Mouse (Mus musculus): ENCODE data around the gene Gpc6. TPM values are rescaled to one million over a fixed set of nuclear protein-coding genes. Genes with fewer than 3 reads are reported as not detected.

Gpc6 gene
- total RNA-seq (2012; rRNA removed): not detected in 2 replicates
- total RNA-seq (2014; rRNA removed): not detected in 2 replicates
- not detected in 2 replicates for polyA plus RNA-seq (2012; ENCODE audit: insufficient read length, low read depth)

DNA sequence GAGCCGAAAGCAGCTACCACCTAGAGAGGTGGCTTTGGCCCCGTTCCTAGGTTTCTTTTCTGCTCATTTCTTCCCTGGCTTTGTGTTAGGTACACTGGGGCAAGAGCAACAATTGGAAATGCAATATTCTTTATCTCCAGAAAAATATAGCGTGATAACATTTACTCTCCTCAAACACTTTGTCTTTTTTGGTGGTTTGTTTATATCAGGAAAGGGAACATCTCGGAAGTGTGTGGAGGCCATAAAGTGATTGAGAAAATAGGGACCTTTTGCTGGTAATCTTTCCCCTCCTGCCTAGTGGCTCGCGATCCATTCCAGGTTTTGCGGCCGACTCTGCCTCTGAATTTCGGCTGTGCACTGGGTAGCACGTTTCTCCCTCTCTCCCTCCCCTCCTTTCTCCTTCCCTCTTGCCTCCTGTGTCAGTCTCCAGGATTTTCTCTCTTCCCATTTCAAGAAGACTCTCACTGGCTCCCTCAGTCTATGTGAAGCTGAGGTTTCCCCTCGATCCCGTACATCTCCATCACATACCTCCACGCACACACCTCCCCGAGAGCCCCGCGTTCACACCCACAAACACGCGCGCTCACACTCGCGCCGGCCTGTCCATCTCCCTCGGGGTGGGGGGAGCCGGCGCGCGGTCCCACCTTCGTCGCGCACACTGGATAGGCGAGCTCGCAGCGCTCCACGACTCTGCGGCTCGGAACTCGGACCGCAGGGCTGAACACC is at the start of gene Gpc6:
Gene Gpc6, plus strand, starts transcription at position 440 of the 726 bp plus-strand sequence.
- H3K9ac ChIP-seq (ENCODE audit: insufficient read depth, low read depth): no peak within 1 kb of the TSS
- no peak for DNase-seq (ENCODE audit: extremely low read depth)
- H3K4me1 ChIP-seq (ENCODE audit: control insufficient read depth in 1 of 2, insufficient read depth in 2 of 2): no peaks in the 10 kb centered on the region
- H3K27ac ChIP-seq (ENCODE audit: insufficient read depth, low read depth): no peak within 1 kb of the TSS
- no peak within 1 kb of the TSS for H3K4me3 ChIP-seq (replicated peaks in 1 of 3; ENCODE audit: low read depth in 2 of 3, low read length in 2 of 3, poor library complexity in 1 of 3)
- in situ Hi-C loops (cut with MboI; ENCODE audit: low pct_ligation_motif_present, low pct_unique_long_range_greater_than_20kb, low sequenced_read_pairs): loop anchor here (25.0 kb wide), 1 partner anchor 338 kb away; no protein-coding TSS in a partner anchor
- no peaks in the 10 kb centered on the region for H3K36me3 ChIP-seq (replicated peaks in 1 of 2; ENCODE audit: control insufficient read depth in 1 of 2, insufficient read depth in 1 of 2, low read length in 1 of 2)
- no peak within 1 kb of the TSS for H3K4me2 ChIP-seq (ENCODE audit: insufficient read depth, low read depth, poor library complexity, severe bottlenecking)
- dilution Hi-C loops (cut with MboI; ENCODE audit: extremely low pct_ligation_motif_present, extremely low pct_unique_long_range_greater_than_20kb, low sequenced_read_pairs): no loop called here
- TF ChIP-seq SIN3A (IDR thresholded peaks at IDR 0.05; ENCODE audit: low read length) (no peak), ELF1 (IDR thresholded peaks at IDR 0.05; ENCODE audit: low read depth, low read length) (no peak), HCFC1 (IDR thresholded peaks at IDR 0.05; ENCODE audit: low read depth, low read length) (no peak), IRF4 (IDR thresholded peaks at IDR 0.05; ENCODE audit: low read depth, low read length) (no peak), E2F4 (IDR thresholded peaks at IDR 0.05; ENCODE audit: insufficient replicate concordance, low read depth, low read length) (no peak), MEF2A (IDR thresholded peaks at IDR 0.05; ENCODE audit: borderline replicate concordance, low read depth, low read length) (no peak), ZC3H11A (IDR thresholded peaks at IDR 0.05; ENCODE audit: low read depth, low read length) (no peak), TCF12 (IDR thresholded peaks at IDR 0.05; ENCODE audit: low read depth, low read length) (no peak), MXI1 (IDR thresholded peaks at IDR 0.05; ENCODE audit: low read depth, low read length) (no peak), NELFE (IDR thresholded peaks at IDR 0.05; ENCODE audit: low read depth, low read length) (no peak), MAX (IDR thresholded peaks at IDR 0.05; ENCODE audit: low read length) (no peak), KAT2A (IDR thresholded peaks at IDR 0.05; ENCODE audit: insufficient replicate concordance, low read length) (no peak), ZKSCAN1 (IDR thresholded peaks at IDR 0.05; ENCODE audit: borderline replicate concordance, low read depth, low read length) (no peak), ZNF384 (IDR thresholded peaks at IDR 0.05; ENCODE audit: low read depth, low read length) (no peak), MAFK (IDR thresholded peaks at IDR 0.05; ENCODE audit: insufficient replicate concordance, low read length) (no peak), ZMIZ1 (IDR thresholded peaks at IDR 0.05; ENCODE audit: low read depth, low read length) (no peak), CHD1 (IDR thresholded peaks at IDR 0.05; ENCODE audit: low read depth, low read length) (no peak)
- H3K79me2 ChIP-seq (replicated peaks; ENCODE audit: control insufficient read depth, extremely low read depth, insufficient read depth, poor library complexity, severe bottlenecking): no peaks in the 10 kb centered on the region
- H3K27me3 ChIP-seq (replicated peaks): no peaks in the 10 kb centered on the region
- H3K9me3 ChIP-seq (replicated peaks; ENCODE audit: low read length): peaks cover 18% of the 10 kb centered on the region

DNA sequence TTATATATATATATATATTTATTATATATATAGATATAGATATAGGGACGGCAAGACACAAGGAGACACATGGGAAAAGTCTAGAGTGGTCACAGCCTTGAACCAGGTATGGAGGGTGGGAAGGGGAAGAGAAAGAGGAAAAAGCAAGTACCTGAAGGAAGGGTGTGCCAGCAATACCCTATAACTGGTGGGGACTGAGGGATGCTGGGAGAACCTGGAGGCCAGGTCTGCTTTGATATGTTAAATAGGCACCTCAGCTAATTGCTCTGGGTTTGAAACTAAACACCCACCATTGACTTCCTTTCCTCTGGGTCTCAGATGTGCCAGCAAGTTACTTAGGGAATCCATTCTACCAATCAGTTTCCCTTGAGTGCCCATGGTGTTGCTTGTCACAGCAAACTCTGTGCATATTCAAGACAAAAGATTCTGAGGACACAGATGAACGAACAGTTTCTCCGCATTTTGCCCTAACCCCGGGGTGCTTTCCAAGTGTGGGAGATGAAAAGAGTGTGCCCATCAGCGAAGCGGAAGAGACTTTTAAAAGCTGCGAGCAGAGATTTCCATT is 42.6 kb upstream of the Gpc6 start:
- no peak overlapping the region for H3K4me2 ChIP-seq (ENCODE audit: insufficient read depth, low read depth, poor library complexity, severe bottlenecking)
- in situ Hi-C loops (cut with MboI; ENCODE audit: low pct_ligation_motif_present, low pct_unique_long_range_greater_than_20kb, low sequenced_read_pairs): no loop called here
- no peaks in the 10 kb centered on the region for H3K79me2 ChIP-seq (replicated peaks; ENCODE audit: control insufficient read depth, extremely low read depth, insufficient read depth, poor library complexity, severe bottlenecking)
- H3K36me3 ChIP-seq (replicated peaks in 1 of 2; ENCODE audit: control insufficient read depth in 1 of 2, insufficient read depth in 1 of 2, low read length in 1 of 2): no peaks in the 10 kb centered on the region
- no peaks in the 10 kb centered on the region for H3K27me3 ChIP-seq (replicated peaks)
- no peak for DNase-seq (ENCODE audit: extremely low read depth)
- H3K9ac ChIP-seq (ENCODE audit: insufficient read depth, low read depth): no peak overlapping the region
- H3K4me1 ChIP-seq (ENCODE audit: control insufficient read depth in 1 of 2, insufficient read depth in 2 of 2): no peaks in the 10 kb centered on the region
- TF ChIP-seq ZNF384 (IDR thresholded peaks at IDR 0.05; ENCODE audit: low read depth, low read length) (no peak), HCFC1 (IDR thresholded peaks at IDR 0.05; ENCODE audit: low read depth, low read length) (no peak)
- H3K9me3 ChIP-seq (replicated peaks; ENCODE audit: low read length): no peaks in the 10 kb centered on the region
- dilution Hi-C loops (cut with MboI; ENCODE audit: extremely low pct_ligation_motif_present, extremely low pct_unique_long_range_greater_than_20kb, low sequenced_read_pairs): no loop called here
- H3K4me3 ChIP-seq (replicated peaks in 1 of 3; ENCODE audit: low read depth in 2 of 3, low read length in 2 of 3, poor library complexity in 1 of 3): no peak overlapping the region
- H3K27ac ChIP-seq (ENCODE audit: insufficient read depth, low read depth): no peak overlapping the region

All from CH12.LX (cell line).